Mouse (Mus musculus): ENCODE data around the gene Spryd3. TPM values are rescaled to one million over a fixed set of nuclear protein-coding genes. Genes with fewer than 3 reads are reported as not detected.
"Not testable (repeated sequence)": the region's sequence is repeated elsewhere in the genome, so short reads cannot be mapped to it uniquely, and the experiment has no call there.

The Spryd3 gene
- polyA plus RNA-seq, 1 experiment from 2014 or later, result 93.5 TPM

GRCm38 (mm10) chr15:102089914-102090585, 46.0 kb downstream of the Spryd3 start:
- H3K27ac ChIP-seq (replicated peaks), result no peak overlapping the region
- peaks cover 96% of the 10 kb centered on the region for H3K36me3 ChIP-seq
- no peak overlapping the region for H3K4me2 ChIP-seq
- H3K27me3 ChIP-seq, result no peaks in the 10 kb centered on the region
- no peak overlapping the region for H3K9ac ChIP-seq
- 85% methylated on average over 12 of the region's 12 CpGs for WGBS
- no peaks in the 10 kb centered on the region for H3K4me1 ChIP-seq (replicated peaks)
- ATAC-seq (ENCODE audit: low FRiP score, low read depth), result no peak
- no peaks in the 10 kb centered on the region for H3K9me3 ChIP-seq
- H3K4me3 ChIP-seq, result no peak overlapping the region

GRCm38 (mm10) chr15:102083028-102083427, 53.0 kb downstream of the Spryd3 start:
- H3K36me3 ChIP-seq, result peaks cover 49% of the 10 kb centered on the region
- 86% methylated on average over 4 of the region's 4 CpGs for WGBS

DNA sequence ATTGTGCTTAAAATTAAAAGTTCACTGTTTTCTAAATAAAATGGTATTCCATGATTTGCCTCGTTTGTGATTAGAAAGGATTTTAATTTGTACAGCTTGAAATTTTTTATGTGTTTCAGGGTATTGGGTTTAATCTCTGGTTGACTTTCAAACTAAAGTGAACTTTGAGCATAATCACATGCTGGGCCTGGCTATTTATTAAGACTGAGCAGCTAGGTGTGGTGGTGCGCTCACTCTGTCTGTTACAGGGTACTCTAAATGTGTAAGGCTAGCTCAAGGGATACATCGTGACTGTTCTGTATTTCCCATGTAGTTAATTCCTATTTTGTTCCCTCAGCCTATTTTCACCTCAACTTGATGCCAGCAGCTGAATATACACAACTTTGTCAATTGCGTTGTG, 53.9 kb downstream of the Spryd3 start:
- ATAC-seq (ENCODE audit: low FRiP score, low read depth), result no peak
- Histone ChIP-seq H3K36me3 (peaks cover 41% of the 10 kb centered on the region), H3K9ac (no peak overlapping the region), H3K4me2 (no peak overlapping the region), H3K27ac (replicated peaks) (no peak overlapping the region), H3K27me3 (no peaks in the 10 kb centered on the region), H3K4me1 (replicated peaks) (0 out of 2 replicates have a peak, but pooled peaks cover 5% of the 10 kb centered on the region), H3K4me3 (no peak overlapping the region), H3K9me3 (no peaks in the 10 kb centered on the region)
- WGBS, result 93% methylated on average over 4 of the region's 4 CpGs

More at GRCm38 (mm10) chr15:102083028-102083427, 53.0 kb downstream of the Spryd3 start:
- Histone ChIP-seq H3K27me3 (no peaks in the 10 kb centered on the region), H3K9ac (no peak overlapping the region), H3K4me3 (no peak overlapping the region), H3K4me1 (replicated peaks) (0 out of 2 replicates have a peak, but pooled peaks cover 5% of the 10 kb centered on the region), H3K9me3 (no peaks in the 10 kb centered on the region), H3K4me2 (no peak overlapping the region), H3K27ac (replicated peaks) (no peak overlapping the region)
- ATAC-seq (ENCODE audit: low FRiP score, low read depth), result no peak

DNA sequence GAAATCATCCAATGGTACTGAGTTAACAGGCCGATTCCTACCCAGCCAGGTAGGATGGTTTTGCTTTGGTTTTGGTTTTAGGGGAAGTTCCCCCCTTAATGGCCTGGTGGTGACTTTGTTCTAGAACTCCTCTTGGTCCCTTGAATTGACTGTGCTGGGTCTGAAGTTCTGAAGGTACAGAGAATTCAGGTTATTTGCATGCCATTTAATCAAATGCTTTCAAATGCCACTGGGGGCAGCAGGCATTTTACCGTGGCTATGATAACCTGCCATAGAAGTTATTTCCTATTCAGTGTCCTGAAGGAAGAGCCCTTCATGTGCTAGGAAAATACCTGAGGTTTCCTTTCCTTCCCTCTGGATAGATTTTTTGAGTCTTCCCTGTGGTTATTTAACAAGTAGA, 55.6 kb downstream of the Spryd3 start:
- Histone ChIP-seq H3K4me2 (no peak overlapping the region), H3K9ac (no peak overlapping the region), H3K4me1 (replicated peaks) (peaks cover 15% of the 10 kb centered on the region), H3K27me3 (no peaks in the 10 kb centered on the region), H3K4me3 (no peak overlapping the region), H3K9me3 (no peaks in the 10 kb centered on the region), H3K27ac (replicated peaks) (no peak overlapping the region), H3K36me3 (peaks cover 26% of the 10 kb centered on the region)
- WGBS, result 67% methylated on average over 2 of the region's 2 CpGs
- ATAC-seq (ENCODE audit: low FRiP score, low read depth), result no peak

DNA sequence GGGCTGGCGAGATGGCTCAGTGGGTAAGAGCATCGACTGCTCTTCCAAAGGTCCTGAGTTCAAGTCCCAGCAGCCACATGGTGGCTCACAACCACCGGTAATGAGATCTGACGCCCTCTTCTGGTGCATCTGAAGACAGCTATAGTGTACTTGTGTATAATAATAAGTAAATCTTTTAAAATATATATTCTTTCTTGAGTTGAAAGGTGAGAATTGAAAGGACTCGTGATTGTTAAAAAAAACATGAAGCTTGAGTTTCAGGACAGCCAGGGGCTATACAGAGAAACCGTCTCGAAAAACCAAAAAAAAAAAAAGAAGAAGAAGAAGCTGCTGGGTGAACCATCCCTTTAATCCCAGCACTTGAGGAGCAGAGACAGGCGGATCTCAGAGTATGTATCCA, 56.1 kb downstream of the Spryd3 start:
- H3K27ac ChIP-seq (replicated peaks); H3K27me3 ChIP-seq; H3K4me3 ChIP-seq; H3K9me3 ChIP-seq; H3K9ac ChIP-seq; H3K4me2 ChIP-seq; ATAC-seq (ENCODE audit: low FRiP score, low read depth): not testable (repeated sequence)
- 80% methylated on average over 8 of the region's 8 CpGs for WGBS
- Histone ChIP-seq H3K36me3 (peaks cover 23% of the 10 kb centered on the region), H3K4me1 (replicated peaks) (peaks cover 20% of the 10 kb centered on the region)

GRCm38 (mm10) chr15:102079221-102079620, 56.8 kb downstream of the Spryd3 start:
- Histone ChIP-seq H3K4me1 (replicated peaks) (peaks cover 25% of the 10 kb centered on the region), H3K9ac (no peak overlapping the region), H3K27ac (replicated peaks) (no peak overlapping the region), H3K9me3 (no peaks in the 10 kb centered on the region), H3K4me2 (no peak overlapping the region), H3K27me3 (no peaks in the 10 kb centered on the region), H3K4me3 (no peak overlapping the region), H3K36me3 (peaks cover 16% of the 10 kb centered on the region)
- 81% methylated on average over 4 of the region's 4 CpGs for WGBS
- no peak for ATAC-seq (ENCODE audit: low FRiP score, low read depth)

DNA sequence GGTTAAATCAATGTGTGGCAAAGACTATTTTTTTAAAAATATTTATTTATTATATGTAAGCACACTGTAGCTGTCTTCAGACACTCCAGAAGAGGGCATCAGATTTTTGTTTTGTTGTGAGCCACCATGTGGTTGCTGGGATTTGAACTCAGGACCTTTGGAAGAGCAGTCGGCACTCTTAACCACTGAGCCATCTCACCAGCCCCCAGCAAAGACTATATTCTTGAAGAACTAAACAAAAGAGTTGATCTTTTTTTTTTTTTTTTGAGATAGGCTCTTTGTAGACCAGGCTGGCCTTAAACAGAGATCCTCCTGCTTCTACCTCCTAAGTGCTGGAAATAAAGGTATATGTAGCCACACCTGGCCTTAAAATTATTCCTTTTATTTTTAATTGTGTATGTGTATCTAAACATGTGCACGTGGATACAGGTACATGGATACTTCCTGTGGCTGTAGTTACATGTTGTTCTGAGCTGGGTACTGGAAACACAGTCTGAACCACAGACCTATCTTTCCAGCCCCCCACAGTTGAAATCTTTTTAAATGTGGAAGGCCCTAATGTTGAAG, 58.8 kb downstream of the Spryd3 start:
- H3K4me2 ChIP-seq, result no peak overlapping the region
- H3K4me3 ChIP-seq, result no peak overlapping the region
- no peak for ATAC-seq (ENCODE audit: low FRiP score, low read depth)
- H3K36me3 ChIP-seq, result peaks cover 1% of the 10 kb centered on the region; the same call in 1 of the 2 replicates
- WGBS, result 89% methylated on average over 2 of the region's 2 CpGs
- no peak overlapping the region for H3K27ac ChIP-seq (replicated peaks)
- H3K27me3 ChIP-seq, result no peaks in the 10 kb centered on the region
- H3K9ac ChIP-seq, result no peak overlapping the region
- H3K4me1 ChIP-seq (replicated peaks), result peaks cover 31% of the 10 kb centered on the region
- H3K9me3 ChIP-seq, result no peaks in the 10 kb centered on the region

GRCm38 (mm10) chr15:102074876-102075585, 61.0 kb downstream of the Spryd3 start:
- Histone ChIP-seq H3K27ac (replicated peaks) (peak overlapping the region; percentile 95), H3K36me3 (no peaks in the 10 kb centered on the region), H3K4me1 (replicated peaks) (peaks cover 27% of the 10 kb centered on the region), H3K27me3 (no peaks in the 10 kb centered on the region), H3K9ac (peak overlapping the region; percentile 93), H3K9me3 (no peaks in the 10 kb centered on the region), H3K4me2 (peak overlapping the region; percentile 76), H3K4me3 (peak overlapping the region; percentile 84)
- no peak for ATAC-seq (ENCODE audit: low FRiP score, low read depth)
- WGBS, result 18% methylated on average over 11 of the region's 11 CpGs

- H3K4me3 ChIP-seq, result peak overlapping the region; percentile 84
- peak; percentile 71 for ATAC-seq (ENCODE audit: low FRiP score, low read depth)
- H3K27me3 ChIP-seq, result no peaks in the 10 kb centered on the region
- under 1% methylated on average over 53 of the region's 57 CpGs for WGBS
- peaks cover 27% of the 10 kb centered on the region for H3K4me1 ChIP-seq (replicated peaks)
- H3K27ac ChIP-seq (replicated peaks), result peak overlapping the region; percentile 95
- H3K36me3 ChIP-seq, result no peaks in the 10 kb centered on the region
- peak overlapping the region; percentile 76 for H3K4me2 ChIP-seq
- peak overlapping the region; percentile 93 for H3K9ac ChIP-seq
- no peaks in the 10 kb centered on the region for H3K9me3 ChIP-seq
Measured at GRCm38 (mm10) chr15:102074070-102074731, 61.8 kb downstream of the Spryd3 start.

DNA sequence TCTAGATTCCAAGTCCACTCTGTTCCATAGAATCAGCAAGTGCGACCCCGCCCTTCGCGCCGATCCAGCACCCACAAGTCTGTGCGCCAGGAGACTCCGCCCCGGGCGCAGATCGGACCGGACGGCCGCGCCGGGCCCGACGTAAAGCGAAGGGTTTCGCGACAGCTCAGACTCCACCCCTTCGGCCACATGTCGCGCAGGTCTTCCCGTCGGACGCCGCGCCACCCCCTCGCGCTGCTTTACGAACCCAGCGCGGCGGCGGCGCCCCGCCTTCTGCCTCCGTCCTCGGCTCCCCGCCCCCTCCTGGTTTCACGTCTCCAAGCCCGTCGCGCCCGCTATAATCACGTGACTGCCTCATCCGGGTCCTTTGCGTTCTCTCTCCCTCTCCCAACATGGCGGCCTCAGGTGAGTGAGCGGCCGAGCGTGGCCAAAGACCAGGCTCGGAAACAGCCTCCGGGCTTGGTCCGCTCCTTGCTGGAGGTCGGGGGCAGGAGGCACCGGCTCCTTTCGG, 62.4 kb downstream of the Spryd3 start, which contains the start of gene Eif4b:
Gene Eif4b, plus strand, starts transcription at position 215 of the 511 bp plus-strand sequence.
- Histone ChIP-seq H3K4me3 (peak within 1 kb of the TSS; percentile 84), H3K27ac (replicated peaks) (peak within 1 kb of the TSS; percentile 95), H3K9ac (peak within 1 kb of the TSS; percentile 93), H3K9me3 (no peaks in the 10 kb centered on the region), H3K27me3 (peaks cover 3% of the 10 kb centered on the region; the same call in 1 of the 2 replicates), H3K36me3 (no peaks in the 10 kb centered on the region), H3K4me2 (peak within 1 kb of the TSS; percentile 76), H3K4me1 (replicated peaks) (peaks cover 27% of the 10 kb centered on the region)
- under 1% methylated on average over 58 of the region's 58 CpGs for WGBS
- ATAC-seq (ENCODE audit: low FRiP score, low read depth), result peak; percentile 96

DNA sequence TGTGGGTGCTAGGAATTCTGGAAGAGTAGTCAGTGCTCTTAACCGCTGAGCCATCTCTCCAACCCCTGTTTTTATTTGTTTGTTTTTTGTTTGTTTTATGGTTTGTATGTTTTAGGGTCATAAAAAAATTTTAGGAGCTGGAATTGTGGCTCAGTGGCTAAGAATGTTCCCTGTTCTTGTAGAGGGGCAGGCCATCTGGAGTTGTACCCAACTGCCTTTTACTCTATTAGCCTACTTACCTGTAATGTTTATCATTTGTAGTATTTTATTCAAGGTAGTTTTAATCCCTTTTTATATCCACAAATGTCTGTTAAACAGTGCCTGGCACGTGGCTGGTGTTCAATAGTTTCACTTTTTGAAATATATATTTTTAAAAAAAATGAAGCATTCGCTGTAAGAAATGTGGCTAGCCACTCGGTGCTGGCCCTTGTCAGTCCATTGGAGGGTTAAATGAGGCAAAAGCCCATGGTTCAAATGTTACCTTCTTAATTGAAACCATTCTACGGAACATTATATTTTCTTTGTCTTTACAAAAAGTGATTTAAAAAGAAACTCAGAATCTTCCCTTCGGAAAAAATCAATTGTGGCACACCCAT, 63.0 kb downstream of the Spryd3 start:
- peak; percentile 19 for ATAC-seq (ENCODE audit: low FRiP score, low read depth)
- peak overlapping the region; percentile 95 for H3K27ac ChIP-seq (replicated peaks)
- 15% methylated on average over 6 of the region's 6 CpGs for WGBS
- H3K4me1 ChIP-seq (replicated peaks), result peaks cover 27% of the 10 kb centered on the region
- H3K4me2 ChIP-seq, result peak overlapping the region; percentile 61
- H3K4me3 ChIP-seq, result peak overlapping the region; percentile 84
- peaks cover 3% of the 10 kb centered on the region; the same call in 1 of the 2 replicates for H3K27me3 ChIP-seq
- H3K36me3 ChIP-seq, result no peaks in the 10 kb centered on the region
- no peaks in the 10 kb centered on the region for H3K9me3 ChIP-seq
- peak overlapping the region; percentile 43 for H3K9ac ChIP-seq

All from hindbrain, embryonic 15.5 days (tissue).